Mouse (Mus musculus): Measurements from ENCODE around the gene Klb. TPM values are rescaled to one million over a fixed set of nuclear protein-coding genes. Genes with fewer than 3 reads are reported as not detected.

Klb gene
- total RNA-seq, 2 experiments from 2014 or later, result 0.62 to 0.81 TPM

Other genes with a start within 250 kb of the Klb start
- 10 to 100 TPM; 49.7 to 50.7 TPM for gene Klhl5, start 240.8 kb upstream of the Klb start, total RNA-seq (2021)
- gene Wdr19, start 148.6 kb upstream of the Klb start, total RNA-seq (2021), result 10 to 100 TPM; 16.6 to 21.9 TPM
- 10 to 100 TPM; 28.0 to 30.8 TPM for gene Rfc1, start 12.6 kb upstream of the Klb start, total RNA-seq (2021)
- 100 to 1,000 TPM; 742 to 758 TPM for gene Rpl9, start 43.1 kb downstream of the Klb start, total RNA-seq (2021)
- gene Lias, start 43.2 kb downstream of the Klb start, total RNA-seq (2021), result 10 to 100 TPM; 26.7 to 27.5 TPM
- gene Ugdh, start 87.6 kb downstream of the Klb start, total RNA-seq (2021), result 10 to 100 TPM; 30.1 to 33.5 TPM
- not detected for gene Gm43552, start 144.5 kb downstream of the Klb start, total RNA-seq (2021)
- 100 to 1,000 TPM; 160 to 166 TPM for gene Smim14, start 188.9 kb downstream of the Klb start, total RNA-seq (2021)
- 100 to 1,000 TPM; 120 to 128 TPM for gene Ube2k, start 188.9 kb downstream of the Klb start, total RNA-seq (2021)